Mouse (Mus musculus): ENCODE measurements around the gene Adcy5.

DNA sequence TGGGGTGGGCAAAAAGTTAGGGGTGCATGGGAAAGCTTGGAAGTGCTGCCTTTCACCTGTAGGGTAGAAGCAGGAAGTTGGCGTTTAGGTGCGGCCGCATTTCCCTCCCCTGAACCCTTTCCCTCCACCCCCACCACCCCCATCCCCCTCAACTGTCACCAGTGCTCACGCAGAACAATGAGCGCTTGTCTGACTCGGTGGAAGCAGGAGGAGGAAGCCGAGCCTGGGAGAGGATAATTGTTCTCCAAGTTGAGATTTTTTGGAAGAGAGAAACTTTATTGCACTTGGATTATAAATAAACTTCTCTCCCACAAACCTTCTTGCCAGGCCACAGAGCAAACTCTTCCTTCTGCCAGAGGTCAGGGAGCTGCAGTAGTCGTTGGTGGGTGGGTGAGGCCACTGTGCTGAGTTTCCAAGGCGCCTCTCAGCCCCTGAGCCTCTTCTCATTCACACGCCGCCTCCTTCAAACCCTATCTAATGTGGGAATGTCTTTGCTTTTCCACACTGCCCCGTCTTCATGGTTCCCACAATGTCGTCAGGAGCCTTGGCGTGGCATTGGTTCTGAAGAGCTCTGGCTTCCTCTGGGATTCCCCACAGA is 77.6 kb downstream of the Adcy5 start:
- TF ChIP-seq POLR2A (IDR thresholded peaks at IDR 0.05; ENCODE audit: insufficient read length, low read depth) (no peak), CEBPB (IDR thresholded peaks at IDR 0.05; ENCODE audit: insufficient read depth, poor library complexity, severe bottlenecking) (no peak), USF1 (IDR thresholded peaks at IDR 0.05; ENCODE audit: low read depth) (no peak), TCF12 (IDR thresholded peaks at IDR 0.05; ENCODE audit: insufficient read depth, poor library complexity, severe bottlenecking) (no peak)
